Mouse (Mus musculus) kidney, adult 18-20 months (tissue): Measurements from ENCODE around the gene Brsk1.
A peak's percentile ranks its signal among the peaks of the same experiment; 100 is the strongest.

Experiments
- DNase-seq: peaks from one replicate; pipeline ENCODE4 v3.0.0; 2021

Brsk1 gene

DNA sequence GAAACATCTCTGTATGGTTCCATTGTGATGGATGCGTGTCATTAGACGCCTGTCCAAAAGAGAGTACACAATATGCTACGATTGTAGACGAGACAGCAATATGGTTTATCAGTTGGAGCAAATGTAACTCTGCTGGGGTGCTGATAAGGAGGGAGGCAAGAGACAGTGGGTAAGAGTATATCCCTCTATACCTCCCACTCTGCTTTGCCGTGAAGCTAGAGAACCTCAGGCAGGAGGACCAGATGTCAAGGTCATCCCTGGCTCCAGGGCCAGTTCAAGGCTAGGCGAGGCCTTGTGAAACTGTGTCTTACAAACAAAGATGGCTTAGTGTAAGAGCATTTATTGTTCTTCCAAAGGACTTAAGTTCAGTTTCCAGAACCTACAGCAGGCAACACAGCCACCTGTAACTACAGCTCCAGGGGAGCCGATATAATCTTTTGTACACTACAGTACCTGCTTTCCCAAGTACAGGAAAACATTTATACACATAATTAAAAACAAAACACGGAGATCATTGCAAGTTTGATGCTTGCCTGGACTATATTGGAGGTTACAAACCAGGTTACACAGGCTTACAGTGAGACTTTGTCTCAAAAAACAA, 19.6 kb upstream of the Brsk1 start:
- DNase-seq: no peak

GRCm38 (mm10) chr7:4671956-4672355, 18.4 kb upstream of the Brsk1 start:
- DNase-seq: peak; percentile 34

GRCm38 (mm10) chr7:4674114-4674731, 16.2 kb upstream of the Brsk1 start:
- DNase-seq: no peak

DNA sequence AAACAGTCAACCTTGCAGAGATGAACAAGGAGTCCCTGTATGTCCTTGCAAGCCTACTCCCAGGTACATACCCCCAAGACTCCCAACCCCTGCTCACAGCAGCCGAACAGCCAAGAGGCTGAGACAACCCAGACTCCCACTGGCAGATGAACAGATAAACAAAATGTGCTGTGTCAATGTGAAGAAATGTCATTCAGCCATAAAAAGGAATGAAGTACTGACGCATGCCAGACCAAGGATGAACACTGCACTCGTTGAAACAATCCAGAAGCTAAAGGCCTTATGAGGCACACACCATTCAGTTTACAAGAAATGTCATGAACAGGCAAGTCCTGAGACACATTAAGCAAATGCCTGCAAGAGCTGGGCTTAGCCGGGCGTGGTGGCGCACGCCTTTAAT, 15.2 kb upstream of the Brsk1 start:
- DNase-seq: no peak

DNA sequence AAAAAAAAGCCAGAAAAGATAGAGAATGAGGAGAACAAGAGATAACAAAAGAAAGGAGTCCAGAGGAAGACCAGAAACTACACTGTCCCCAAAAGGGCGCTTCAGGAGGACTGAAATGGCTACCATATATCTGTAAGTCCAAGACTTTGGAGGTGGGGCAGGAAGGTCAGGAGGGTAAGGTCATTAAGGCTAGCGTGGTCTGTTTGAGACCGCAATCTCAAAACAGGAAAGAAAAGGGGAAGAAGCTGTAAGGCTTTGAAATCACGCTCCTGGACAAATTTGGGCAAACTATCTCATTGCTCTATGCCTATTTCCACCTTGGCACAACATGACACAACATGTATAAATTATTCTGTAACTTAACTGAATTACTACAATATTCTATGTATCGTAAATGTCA, 7.1 kb upstream of the Brsk1 start:
- DNase-seq: no peak

- no peak for DNase-seq
These were observed 6.2 kb upstream of the Brsk1 start for GRCm38 (mm10) chr7:4684203-4684602.

GRCm38 (mm10) chr7:4684632-4685417, 5.6 kb upstream of the Brsk1 start, which contains the start of gene Hspbp1:
TSS of gene Hspbp1 (minus strand) at chr7:4685068.
- DNase-seq: peak; percentile 96

DNA sequence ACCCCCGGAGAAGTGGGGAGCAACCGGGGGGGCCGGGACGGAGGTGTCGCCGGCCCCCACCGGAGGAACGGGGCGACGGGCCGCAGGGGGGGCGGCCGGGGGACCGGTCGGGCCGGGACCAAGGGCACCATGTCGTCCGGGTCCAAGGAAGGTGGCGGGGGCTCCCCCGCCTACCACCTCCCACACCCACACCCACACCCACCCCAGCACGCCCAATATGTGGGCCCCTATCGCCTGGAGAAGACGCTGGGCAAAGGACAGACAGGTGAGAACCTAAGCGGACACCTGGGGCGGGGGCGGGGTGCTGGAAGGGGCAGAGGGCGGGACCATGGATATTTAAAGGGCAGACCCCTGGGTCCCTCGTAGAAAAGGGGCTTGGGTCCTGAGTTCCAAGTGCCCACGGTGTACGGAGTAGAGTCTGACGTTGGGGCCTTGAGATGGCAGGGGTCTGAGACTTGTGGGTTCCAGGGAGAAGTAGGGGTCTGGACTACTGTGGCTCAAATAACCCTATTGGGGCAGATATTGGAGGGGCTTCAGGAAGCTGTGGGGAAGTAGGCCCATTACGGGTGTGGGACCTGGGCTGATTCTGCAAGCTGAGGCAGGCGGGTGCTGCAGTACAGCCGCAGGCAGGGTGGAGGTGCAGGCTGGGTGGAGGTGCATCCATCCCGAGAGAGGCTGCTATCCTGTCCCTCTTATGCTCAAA, 698 bp downstream of the Brsk1 start:
- no peak for DNase-seq

GRCm38 (mm10) chr7:4693004-4693403, 2.6 kb downstream of the Brsk1 start:
- no peak for DNase-seq

DNA sequence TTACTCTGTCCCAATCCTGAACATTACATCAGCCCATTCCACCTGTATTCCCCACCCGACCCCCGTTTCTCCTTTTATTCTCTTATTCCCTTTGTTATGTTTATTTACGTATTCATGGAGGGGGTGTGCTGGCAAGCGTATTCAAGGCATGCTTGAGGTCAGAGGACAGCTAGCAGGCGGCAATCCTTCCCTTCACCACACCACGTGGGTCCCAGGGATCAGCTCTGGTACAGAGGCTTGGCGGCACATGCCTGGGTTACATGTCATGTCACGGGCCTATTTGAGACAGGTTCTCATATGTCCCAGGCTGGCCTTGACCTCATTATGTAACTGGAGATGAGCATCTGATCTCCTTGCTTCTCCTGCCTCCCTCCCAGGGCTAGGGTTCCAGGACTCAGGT, 11.9 kb downstream of the Brsk1 start:
- DNase-seq: no peak

DNA sequence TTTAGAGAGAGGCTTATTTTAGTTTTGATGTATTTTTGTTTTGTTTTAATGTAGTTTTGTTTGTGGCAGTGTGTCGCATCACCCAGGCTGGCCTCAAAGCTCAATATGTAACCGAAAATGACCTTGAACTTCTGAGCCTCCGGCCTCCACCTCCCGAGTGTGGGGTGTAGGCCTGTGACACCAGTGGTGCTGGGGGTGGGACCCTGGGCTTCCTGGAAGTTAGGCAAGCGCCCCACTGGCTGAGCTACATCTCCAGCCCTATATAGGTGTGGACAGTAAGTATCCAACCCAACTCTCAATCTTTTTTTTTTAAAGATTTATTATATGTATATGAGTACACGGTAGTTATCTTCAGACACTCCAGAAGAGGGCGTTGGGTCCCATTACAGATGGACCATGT, 12.8 kb downstream of the Brsk1 start:
- no peak for DNase-seq

DNA sequence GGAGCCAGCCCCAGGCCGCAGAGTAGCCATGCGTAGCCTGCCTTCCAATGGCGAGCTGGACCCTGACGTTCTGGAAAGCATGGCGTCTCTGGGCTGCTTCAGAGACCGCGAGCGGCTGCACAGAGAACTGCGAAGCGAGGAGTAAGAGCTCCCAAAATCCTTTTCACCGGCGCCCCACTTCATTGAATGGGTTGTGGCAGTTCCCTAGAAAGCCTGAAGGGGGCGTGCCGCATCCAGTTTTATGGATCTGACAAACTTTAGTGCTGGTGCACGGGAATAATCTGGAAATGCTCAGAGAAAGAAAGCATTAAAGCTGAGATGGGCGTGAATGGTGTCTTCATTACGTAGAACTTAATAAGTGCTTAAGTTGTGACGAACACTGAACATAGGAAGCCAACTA, 14.7 kb downstream of the Brsk1 start:
- DNase-seq: peak; percentile 54

- no peak for DNase-seq
These were observed 22.2 kb downstream of the Brsk1 start for GRCm38 (mm10) chr7:4712594-4712993.

- DNase-seq: no peak
These were observed 26.6 kb downstream of the Brsk1 start for GRCm38 (mm10) chr7:4716955-4717354.

DNA sequence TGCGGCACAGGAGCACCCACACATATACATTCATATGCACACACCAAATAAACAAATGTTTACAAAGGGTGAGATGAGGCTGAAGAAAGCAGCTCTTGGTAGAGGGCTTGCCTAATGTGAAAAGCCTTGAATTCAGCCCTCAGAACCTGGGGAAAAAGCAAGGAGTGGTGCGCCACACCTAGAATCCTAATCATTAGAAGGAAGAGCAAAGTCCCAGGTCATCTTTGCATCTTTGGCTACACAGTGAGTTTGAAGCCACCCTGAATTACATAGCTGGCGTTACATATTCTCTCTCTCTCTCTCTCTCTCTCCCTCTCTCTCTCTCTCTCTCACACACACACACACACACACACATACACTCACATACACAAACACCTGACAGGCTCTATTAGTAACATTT, 28.9 kb downstream of the Brsk1 start:
- DNase-seq: no peak

DNA sequence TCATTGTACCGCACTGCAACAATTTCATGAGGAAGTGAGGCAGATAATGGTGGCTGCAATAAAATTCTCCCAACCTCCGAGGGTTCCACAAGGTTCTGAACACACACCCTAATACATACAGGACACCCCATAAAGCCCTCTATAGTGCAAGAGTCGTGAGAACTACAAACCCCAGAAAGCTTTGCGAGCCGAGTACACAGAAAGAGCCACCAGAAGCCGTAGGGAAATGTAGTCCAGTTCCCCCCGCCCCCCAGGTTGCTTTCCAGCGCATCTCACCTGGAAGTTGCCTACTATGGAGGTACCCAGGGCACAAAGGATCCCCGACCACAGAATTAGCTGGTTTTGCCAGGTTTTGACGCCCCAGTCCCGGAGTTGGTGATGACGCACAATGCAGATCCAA, 33.1 kb downstream of the Brsk1 start:
- peak; percentile 21 for DNase-seq

- DNase-seq: no peak
These were observed 34.0 kb downstream of the Brsk1 start for GRCm38 (mm10) chr7:4724359-4724758.

DNA sequence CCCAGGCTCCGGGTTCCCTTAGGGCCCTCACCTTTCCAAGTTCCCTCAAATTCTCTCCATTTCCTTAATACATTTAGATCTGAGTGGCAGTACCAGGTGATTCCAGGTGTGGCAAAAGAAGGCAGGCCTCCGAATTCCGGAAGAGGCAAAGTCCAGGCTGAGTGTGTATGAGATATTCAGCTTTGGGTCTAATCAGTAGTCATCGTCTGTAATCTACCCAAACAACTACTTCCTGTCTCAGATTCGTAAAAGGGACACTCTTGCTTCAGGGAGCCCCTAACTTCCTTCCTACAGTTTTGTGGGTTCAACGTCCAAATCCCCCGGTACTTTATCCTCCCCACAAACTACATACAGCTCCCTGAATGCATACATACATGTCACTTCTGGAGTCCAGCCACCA, 34.8 kb downstream of the Brsk1 start, which contains the start of gene Tmem150b:
Tmem150b (minus strand) TSS at position 81 of the 400 bp plus-strand sequence.
- DNase-seq: no peak

- no peak for DNase-seq
These were observed 40.7 kb downstream of the Brsk1 start for GRCm38 (mm10) chr7:4731090-4731489.

- DNase-seq: peak; percentile 44
These were observed 42.6 kb downstream of the Brsk1 start for GRCm38 (mm10) chr7:4732968-4733392.

DNA sequence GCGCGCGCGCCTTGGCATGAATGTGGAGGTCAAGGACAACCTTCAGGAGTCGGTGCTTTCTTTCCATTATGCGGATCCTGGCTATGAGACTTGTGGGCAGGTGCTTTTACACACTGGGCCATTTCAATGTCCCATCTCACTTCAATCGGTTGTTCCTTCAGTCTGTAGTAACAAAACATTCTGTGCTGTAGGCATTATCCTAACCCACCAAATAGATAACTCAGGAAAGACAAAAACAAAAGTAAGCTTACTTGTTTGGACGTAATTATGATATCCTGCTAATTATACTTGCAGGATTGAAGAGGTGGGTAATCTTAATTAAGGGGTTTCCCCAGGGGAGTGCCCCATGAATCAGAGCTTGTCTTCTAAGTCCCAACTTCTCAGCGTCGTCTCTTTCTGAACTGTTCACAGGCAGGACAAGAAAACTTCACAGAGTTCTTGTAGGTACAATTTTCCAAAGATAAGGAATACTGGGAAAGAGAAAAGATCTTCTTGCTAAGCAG, 48.7 kb downstream of the Brsk1 start:
- no peak for DNase-seq

- peak; percentile 97 for DNase-seq
These were observed 49.3 kb downstream of the Brsk1 start, which contains the start of gene Kmt5c for GRCm38 (mm10) chr7:4739544-4740275. TSS of gene Kmt5c (plus strand) at chr7:4740115.
